Mouse (Mus musculus): ENCODE measurements at regions not wholly inside any gene's neighbourhood (a gene's known extent, or its start where the extent isn't known, plus 50 kb on each side); places are given as distances from the start of the nearest gene placed in this dataset.

GRCm38 (mm10) chr8:82201746-82202145 is 201.3 kb downstream of the Il15 start:
- TF ChIP-seq CTCF (IDR thresholded peaks at IDR 0.05; ENCODE audit: borderline replicate concordance, insufficient read depth, low read depth, low read length) (no peak), POLR2A (IDR thresholded peaks at IDR 0.05; ENCODE audit: borderline replicate concordance, insufficient read depth, low read length) (no peak)

All from cerebellum, adult 2 months (tissue).